Mouse (Mus musculus) olfactory bulb, adult 2 months (tissue): ENCODE measurements around the gene Ppm1a.

ENCODE experiments used
- CTCF ChIP-seq: fragments of 200-500 bp; IDR thresholded peaks from 2 replicates; pipeline ENCODE4 v1.5.1; 2012; ENCODE audit warnings: low read depth, mild to moderate bottlenecking, low read length, moderate library complexity; ENCODE audit not compliant: insufficient read depth
- POLR2A ChIP-seq: fragments of 200-500 bp; IDR thresholded peaks from 2 replicates; pipeline ENCODE4 v1.6.1; 2012; ENCODE audit warnings: mild to moderate bottlenecking, low read depth, low read length, moderate library complexity; ENCODE audit not compliant: insufficient read depth

DNA sequence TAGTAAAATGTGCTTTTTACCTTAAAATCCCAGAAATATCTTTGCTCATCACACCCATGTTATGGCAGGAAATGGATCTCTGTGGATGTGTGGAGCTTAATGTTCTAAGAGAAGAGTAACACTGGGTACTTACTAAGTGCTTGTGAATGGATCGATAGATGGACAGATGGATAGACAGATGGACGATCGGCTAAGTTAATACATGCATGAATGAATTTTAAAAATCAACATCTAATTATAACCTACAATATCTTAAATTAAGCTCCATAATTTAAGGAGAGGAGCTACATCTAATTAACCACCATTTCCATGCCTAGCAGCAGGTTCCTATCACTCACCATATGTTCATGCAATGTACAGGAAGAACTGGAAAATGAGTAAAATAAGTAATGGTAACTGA lies 47.3 kb upstream of the Ppm1a start:
- TF ChIP-seq POLR2A (no peak), CTCF (no peak)
